Mouse (Mus musculus) retina, adult 2 months (tissue): ENCODE measurements at regions not wholly inside any gene's neighbourhood (a gene's known extent, or its start where the extent isn't known, plus 50 kb on each side); places are given as distances from the start of the nearest gene placed in this dataset.

ENCODE experiments used
- DNase-seq: peaks from one replicate; pipeline ENCODE4 v3.0.0-alpha.2; 2012; ENCODE audit warnings: low read depth, low spot score

DNA sequence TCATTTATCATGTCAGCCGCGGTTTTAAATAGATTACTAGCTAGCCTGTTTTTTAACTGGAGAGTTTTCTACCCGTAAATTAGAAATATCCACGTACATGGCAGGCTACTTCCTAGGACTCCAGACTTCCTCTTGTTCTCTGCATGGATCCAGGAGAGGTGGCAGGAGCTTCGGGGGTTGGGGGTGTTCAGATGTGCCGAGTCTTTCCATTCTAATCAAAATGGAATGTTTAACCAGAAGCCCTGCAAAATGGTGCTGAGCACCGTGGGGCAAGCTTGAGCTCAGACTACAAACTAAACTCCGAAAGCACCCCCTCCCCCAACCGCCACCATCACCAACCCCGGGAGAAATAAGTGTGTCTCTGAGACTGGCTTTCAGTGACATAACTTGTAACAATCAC lies 73.4 kb upstream of the 4930535I16Rik start:
- DNase-seq = no peak

DNA sequence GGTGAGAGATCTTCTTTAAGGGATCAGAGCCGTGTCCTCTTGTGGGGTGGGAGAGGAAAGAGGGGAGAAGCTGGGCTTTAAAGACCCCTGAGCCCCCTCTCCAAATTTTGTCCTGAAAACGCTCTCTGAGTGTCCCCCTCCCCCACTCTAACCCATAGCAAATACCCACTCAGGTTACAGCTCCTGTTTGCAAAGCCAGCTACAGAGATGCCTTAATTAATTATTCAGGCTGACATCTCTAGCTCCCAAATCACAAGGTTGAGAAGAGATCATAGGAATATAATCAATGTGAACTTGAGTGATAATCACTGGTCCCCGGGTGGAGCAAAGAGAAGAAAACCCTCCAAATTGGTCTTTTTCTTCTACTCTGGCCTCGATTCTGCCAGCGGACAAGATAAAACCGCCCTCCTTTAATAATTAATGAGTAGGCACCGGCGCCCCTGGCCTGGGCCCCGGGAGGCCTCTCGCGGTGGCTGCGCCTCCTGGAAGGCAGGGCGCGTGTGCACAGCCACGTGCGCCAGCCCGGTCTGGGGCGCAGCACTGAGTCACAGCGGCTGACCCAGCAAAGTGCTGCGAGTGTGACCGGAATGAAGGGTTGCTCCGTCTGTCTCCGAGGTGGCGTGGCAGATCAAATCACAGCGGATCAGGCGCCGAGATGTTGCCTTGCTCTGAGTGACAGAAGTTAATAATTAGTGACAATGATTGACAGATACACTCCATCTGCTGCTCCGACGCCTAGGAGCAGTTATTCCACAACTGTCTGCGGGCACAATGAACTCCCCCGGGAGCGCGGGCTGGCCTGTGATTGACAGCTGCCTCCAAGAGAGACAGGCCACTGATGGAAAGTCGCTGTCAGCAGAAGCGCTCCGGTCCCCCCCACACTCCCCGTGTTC lies 72.7 kb upstream of the 4930535I16Rik start:
- DNase-seq = peak; percentile 11
